Comparison of ENCODE assay signal across 10 mouse cellular contexts in the genomic region with DNA sequence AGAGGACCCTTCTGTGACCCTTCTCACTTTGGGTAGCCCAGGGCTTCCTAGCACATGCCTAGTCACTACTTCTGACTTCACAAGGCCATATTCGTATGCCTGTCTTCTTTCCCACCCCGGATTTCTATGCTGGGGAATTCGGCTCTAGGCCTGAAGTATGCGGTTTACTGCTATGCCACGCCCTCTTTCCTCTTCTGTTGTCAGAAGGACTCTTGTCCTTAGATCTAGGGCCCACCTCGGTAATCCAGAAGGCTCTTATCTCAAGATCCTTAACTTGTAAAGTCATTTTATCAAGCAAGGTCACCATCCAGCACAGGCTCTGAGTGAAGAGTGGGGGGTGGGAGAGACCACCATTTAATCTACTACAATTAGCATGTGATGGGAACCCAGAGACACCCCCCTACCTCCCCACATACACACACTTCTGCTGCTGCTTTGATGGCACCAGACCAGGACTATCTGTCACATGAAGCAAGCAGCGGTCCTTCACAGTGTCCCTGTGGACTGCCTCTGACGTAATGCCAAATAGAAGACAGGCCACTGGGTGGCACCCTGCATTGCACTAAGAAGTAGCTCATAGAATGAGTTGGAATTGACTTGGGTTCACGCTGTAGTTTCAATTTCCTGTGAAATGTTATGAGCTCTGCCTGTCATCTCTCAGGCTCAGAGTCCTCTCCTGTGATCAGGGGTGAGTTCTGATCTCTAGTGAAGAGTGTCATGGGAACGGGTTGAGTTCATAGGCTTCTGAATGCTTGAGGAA. TPM values are rescaled to one million over a fixed set of nuclear protein-coding genes. Genes with fewer than 3 reads are reported as not detected.
DNase-seq lines count a peak whose midpoint lies in the region; ATAC-seq and TF ChIP-seq lines count a peak whose summit lies in the region.
"Had no signal": no experiment of that assay in that cellular context is flagged by ENCODE, and none has a peak within 500 bp of the region (broad histone marks: within the 10 kb centered on the region; RNA-seq: fewer than 3 reads in every experiment).

No protein-coding gene starts in this region.

- H3K4me3 ChIP-seq in cerebellum, adult 2 months (replicated peaks; ENCODE audit: insufficient read depth, low read depth, low read length) = no peak overlapping the region
- no peak overlapping the region for H3K4me3 ChIP-seq in intestine, embryonic 16.5 days (ENCODE audit: low read length)
- H3K4me3 ChIP-seq: embryonic facial prominence, embryonic 12.5 days; megakaryocyte, embryonic 14.5 days had no signal

- peak in 1 of 2 experiments; percentile 24 for DNase-seq in cerebellum, adult 2 months
- DNase-seq in cerebellum, adult 11-12 months = no peak
- peak; percentile 43 for DNase-seq in testis, postnatal 10 days (ENCODE audit: low spot score)
- DNase-seq in testis, postnatal 14 days (ENCODE audit: low spot score) = no peak
- DNase-seq in lung, postnatal 4 days = peak; percentile 48 to 60
- no peak for DNase-seq in neural tube, embryonic 10.5 days (ENCODE audit: extremely low spot score, low spot score)

- WGBS in cerebellum, adult 2 months = 68% methylated on average over 10 of the region's 10 CpGs
- WGBS in intestine, embryonic 16.5 days = 60% methylated on average over 10 of the region's 10 CpGs

- no peak overlapping the region for H3K27ac ChIP-seq in cerebellum, adult 2 months (ENCODE audit: insufficient read depth, low read length)
- H3K27ac ChIP-seq in intestine, embryonic 16.5 days (ENCODE audit: low read length) = peak overlapping the region; percentile 10; the same call in 1 of the 2 replicates
- H3K27ac ChIP-seq: embryonic facial prominence, embryonic 12.5 days had no signal

- no peak for TF ChIP-seq POLR2A in cerebellum, adult 2 months (IDR thresholded peaks at IDR 0.05; ENCODE audit: borderline replicate concordance, insufficient read depth, low read length)

- no peak overlapping the region for H3K9ac ChIP-seq in intestine, embryonic 16.5 days (ENCODE audit: low read depth, low read length)
- H3K9ac ChIP-seq: embryonic facial prominence, embryonic 12.5 days had no signal

- H3K36me3 ChIP-seq in intestine, embryonic 16.5 days (ENCODE audit: control insufficient read depth, insufficient read depth, low read length) = no peaks in the 10 kb centered on the region
- H3K36me3 ChIP-seq: embryonic facial prominence, embryonic 12.5 days had no signal

- H3K4me2 ChIP-seq in intestine, embryonic 16.5 days (ENCODE audit: low read depth, low read length) = no peak overlapping the region
- H3K4me2 ChIP-seq: embryonic facial prominence, embryonic 12.5 days had no signal

- H3K4me1 ChIP-seq in cerebellum, adult 2 months (ENCODE audit: control insufficient read depth, insufficient read depth, low read length) = no peaks in the 10 kb centered on the region; the same call in none of the 2 replicates
- H3K4me1 ChIP-seq in intestine, embryonic 16.5 days (ENCODE audit: control insufficient read depth, insufficient read depth, low read length) = peaks cover 13% of the 10 kb centered on the region; the same call in 1 of the 2 replicates
- H3K4me1 ChIP-seq: embryonic facial prominence, embryonic 12.5 days had no signal

- H3K27me3 ChIP-seq in cerebellum, adult 2 months (ENCODE audit: control insufficient read depth, insufficient read depth, low read length) = no peaks in the 10 kb centered on the region
- no peaks in the 10 kb centered on the region for H3K27me3 ChIP-seq in intestine, embryonic 16.5 days (replicated peaks; ENCODE audit: control insufficient read depth, insufficient read depth, low read length)
- H3K27me3 ChIP-seq: embryonic facial prominence, embryonic 12.5 days; megakaryocyte, embryonic 14.5 days had no signal

- peak; percentile 26; the same call in 1 of the 2 replicates for TF ChIP-seq CTCF in cerebellum, adult 2 months (IDR thresholded peaks at IDR 0.05; ENCODE audit: borderline replicate concordance, insufficient read depth, low read depth, low read length)

- H3K9me3 ChIP-seq in intestine, embryonic 16.5 days (ENCODE audit: control insufficient read depth, low read length) = no peaks in the 10 kb centered on the region
- H3K9me3 ChIP-seq: embryonic facial prominence, embryonic 12.5 days; megakaryocyte, embryonic 14.5 days had no signal

- ATAC-seq in intestine, embryonic 16.5 days = peak; percentile 73
- no peak for ATAC-seq in erythroblast, adult 5-6 weeks (replicated peaks; ENCODE audit: low FRiP score, poor library complexity, severe bottlenecking)

RNA-seq across cellular contexts. Expression of a gene that starts 12.2 kb away (rescaled TPM):
- 3.6 and 4.1 TPM in 2 replicates for polyA plus RNA-seq in cerebellum, adult 2 months (2012; rRNA removed)
- 28.8 and 30.5 TPM in 2 replicates for polyA plus RNA-seq in intestine, embryonic 16.5 days (2015; fragmentation: Nextera tagmentation; extraction: Ambion mirVana)
- 1.3 and 2.1 TPM in 2 replicates for total RNA-seq in erythroblast, adult 5-6 weeks (2015; ENCODE audit: low replicate concordance)
- 1.7 and 1.9 TPM in 2 replicates for total RNA-seq in erythroblast, adult 5-6 weeks (2017; ENCODE audit: low replicate concordance)

RNA-seq across cellular contexts. Expression of a gene that starts 12.6 kb away (rescaled TPM):
- polyA plus RNA-seq in cerebellum, adult 2 months (2012; rRNA removed) = 104 and 107 TPM in 2 replicates
- 258 and 271 TPM in 2 replicates for polyA plus RNA-seq in intestine, embryonic 16.5 days (2015; fragmentation: Nextera tagmentation; extraction: Ambion mirVana)
- 3.3 and 4.0 TPM in 2 replicates for total RNA-seq in erythroblast, adult 5-6 weeks (2015; ENCODE audit: low replicate concordance)
- 2.1 and 6.6 TPM in 2 replicates for total RNA-seq in erythroblast, adult 5-6 weeks (2017; ENCODE audit: low replicate concordance)

Comparison
In these comparisons a context has a peak if more than half of its experiments do, and no peak if none do; other contexts are left out.
1. DNase-seq: peak in testis, postnatal 10 days (single experiment) and lung, postnatal 4 days (2 of 2); none in cerebellum, adult 11-12 months (single experiment), testis, postnatal 14 days (single experiment) and neural tube, embryonic 10.5 days (single experiment).